Mouse (Mus musculus) G1E (cell line): ENCODE measurements at regions not wholly inside any gene's neighbourhood (a gene's known extent, or its start where the extent isn't known, plus 50 kb on each side); places are given as distances from the start of the nearest gene placed in this dataset.

Experiments
- ATAC-seq: 2 replicates; pipeline ENCODE4 v1.8.0; 2016; ENCODE audit warnings: mild to moderate bottlenecking; ENCODE audit not compliant: insufficient number of reproducible peaks, poor library complexity, low FRiP score, severe bottlenecking; ENCODE audit errors: extremely low read depth
- DNase-seq: peaks from one replicate; pipeline ENCODE4 v3.0.0; 2012; ENCODE audit warnings: low spot score
- H3K27me3 ChIP-seq: 2 replicates; pipeline ENCODE4 v1.6.1; 2012; ENCODE audit warnings: mild to moderate bottlenecking, low read length, inconsistent platforms; ENCODE audit not compliant: insufficient read depth
- H3K36me3 ChIP-seq: replicated peaks from 2 replicates; pipeline ENCODE3; 2012; ENCODE audit warnings: mild to moderate bottlenecking, inconsistent platforms
- H3K4me1 ChIP-seq: 2 replicates; pipeline ENCODE4 v1.6.1; 2012; ENCODE audit warnings: low read depth, low read length, inconsistent platforms, mixed read lengths; ENCODE audit not compliant: insufficient read depth
- H3K4me3 ChIP-seq: 2 replicates; pipeline ENCODE4 v1.5.1; 2012; ENCODE audit warnings: low read depth, mild to moderate bottlenecking, inconsistent platforms, low read length, moderate library complexity, mixed read lengths
- H3K9me3 ChIP-seq: replicated peaks from 2 replicates; pipeline ENCODE4 v1.6.1; 2012; ENCODE audit warnings: inconsistent platforms
- CTCF ChIP-seq: IDR thresholded peaks from 2 replicates; pipeline ENCODE4 v1.5.1; 2012; ENCODE audit warnings: low read depth, low read length, inconsistent platforms, mixed read lengths
- GATA1 ChIP-seq: IDR thresholded peaks from 2 replicates; pipeline ENCODE4 v1.6.1; 2012; ENCODE audit warnings: borderline replicate concordance, low read length, inconsistent platforms, mixed read lengths
- GATA2 ChIP-seq: IDR thresholded peaks from 2 replicates; pipeline ENCODE4 v1.6.1; 2012; ENCODE audit warnings: low read depth, low read length, inconsistent platforms, borderline replicate concordance
- POLR2AphosphoS5 ChIP-seq: IDR thresholded peaks from 2 replicates; pipeline ENCODE4 v1.6.1; 2012; ENCODE audit warnings: low read depth, low read length, inconsistent platforms; ENCODE audit not compliant: insufficient replicate concordance
- TAL1 ChIP-seq: conservative IDR thresholded peaks from 2 replicates; pipeline ENCODE4 v1.6.1; 2012; ENCODE audit warnings: low read depth, low read length, inconsistent platforms, mixed read lengths

DNA sequence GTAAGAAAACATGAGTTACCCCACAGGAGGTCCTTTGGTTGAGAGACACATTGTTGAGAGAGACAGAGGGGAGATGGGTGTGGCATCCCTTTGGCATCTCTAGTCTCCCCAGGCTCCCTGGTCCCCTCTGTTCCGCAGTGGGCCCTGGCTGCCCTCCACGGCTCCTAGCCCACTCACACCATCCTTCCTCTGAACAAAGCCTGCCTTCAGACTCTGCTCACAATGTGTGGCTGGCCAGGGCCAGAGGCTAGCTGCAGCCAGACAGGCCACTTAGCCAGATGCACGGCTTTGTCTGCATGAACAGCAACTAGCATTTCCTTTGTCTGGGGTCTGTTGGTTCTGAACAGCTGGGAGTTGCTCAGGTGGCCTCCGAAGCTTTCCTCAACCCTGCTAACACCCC, 110.7 kb upstream of the Lgalsl start:
- Histone ChIP-seq H3K36me3 (no peaks in the 10 kb centered on the region), H3K4me3 (no peak overlapping the region), H3K4me1 (no peaks in the 10 kb centered on the region), H3K27me3 (peaks cover 5% of the 10 kb centered on the region), H3K9me3 (no peaks in the 10 kb centered on the region)
- ATAC-seq (no peak), DNase-seq (no peak)
- TF ChIP-seq TAL1 (no peak), GATA1 (no peak), GATA2 (no peak), POLR2AphosphoS5 (no peak), CTCF (no peak)

DNA sequence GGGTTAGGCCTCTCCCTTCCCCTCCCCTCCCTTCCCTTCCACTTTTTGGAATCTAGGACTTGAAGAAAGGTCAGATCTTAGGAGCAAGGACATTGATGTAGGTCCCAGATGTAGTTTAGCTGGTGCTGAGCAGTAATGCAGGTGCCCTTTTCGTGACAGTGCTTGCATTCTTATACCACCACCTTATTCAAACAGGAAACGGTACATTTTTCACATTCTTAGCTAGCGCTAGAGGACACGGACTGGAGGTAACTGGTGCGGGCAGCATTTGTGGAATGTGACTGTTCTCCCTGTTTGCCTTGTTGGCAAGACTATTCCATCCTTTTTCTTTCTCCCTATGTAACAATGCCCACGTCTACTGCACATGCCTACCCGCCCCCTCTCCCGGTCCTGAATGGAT, 124.7 kb upstream of the Lgalsl start:
- Histone ChIP-seq H3K27me3 (peaks cover 3% of the 10 kb centered on the region), H3K36me3 (no peaks in the 10 kb centered on the region), H3K4me3 (no peak overlapping the region), H3K9me3 (no peaks in the 10 kb centered on the region), H3K4me1 (no peaks in the 10 kb centered on the region)
- ATAC-seq (no peak), DNase-seq (no peak)
- TF ChIP-seq GATA1 = no peak
- no peak for TF ChIP-seq GATA2
- TF ChIP-seq CTCF = no peak
- TF ChIP-seq TAL1 = no peak
- TF ChIP-seq POLR2AphosphoS5 = no peak

DNA sequence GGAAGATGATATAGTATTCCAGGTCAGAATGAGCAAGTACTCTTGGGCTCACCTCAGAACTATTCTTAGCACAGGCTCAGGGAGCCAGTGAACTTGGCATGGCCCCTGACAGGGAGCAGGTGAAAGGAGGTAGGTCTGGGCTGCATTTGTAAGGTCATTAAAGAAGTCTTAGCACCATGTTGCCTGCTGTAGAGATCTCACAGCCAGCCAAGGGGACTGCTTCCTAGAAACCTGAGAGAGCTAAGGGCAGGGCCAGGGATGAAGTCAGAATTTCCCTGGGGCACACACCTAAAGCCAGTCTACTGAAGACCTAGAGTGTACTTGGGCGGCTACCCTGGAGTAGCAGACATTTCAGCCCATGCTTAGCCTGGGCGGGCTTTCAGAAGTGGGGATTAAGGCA, 126.9 kb upstream of the Lgalsl start:
- no peak for DNase-seq
- no peak for ATAC-seq
- Histone ChIP-seq H3K9me3 (no peaks in the 10 kb centered on the region), H3K4me1 (no peaks in the 10 kb centered on the region), H3K4me3 (no peak overlapping the region), H3K27me3 (peaks cover 3% of the 10 kb centered on the region), H3K36me3 (no peaks in the 10 kb centered on the region)
- TF ChIP-seq GATA1 (no peak), GATA2 (no peak), POLR2AphosphoS5 (no peak), TAL1 (no peak), CTCF (no peak)

DNA sequence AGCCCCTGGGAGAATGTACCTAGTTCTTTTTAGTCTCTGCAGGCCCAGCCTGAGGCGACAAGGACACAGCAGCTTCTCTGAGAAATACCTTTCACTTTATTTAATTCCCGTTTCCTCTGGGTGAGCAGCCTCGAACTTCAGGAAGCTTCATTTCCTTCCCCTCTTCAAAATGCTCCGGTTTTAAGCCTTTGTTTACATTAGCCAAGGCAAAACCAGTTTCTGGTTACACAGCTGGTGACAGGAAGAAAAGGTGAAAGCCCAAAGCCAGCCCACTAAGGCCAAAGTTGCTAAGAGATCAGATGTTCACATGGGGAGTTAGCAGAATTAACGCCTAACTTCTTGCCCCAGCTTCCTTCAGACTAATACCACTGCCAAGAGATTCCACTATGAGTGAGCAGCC, 127.4 kb upstream of the Lgalsl start:
- ATAC-seq = no peak
- Histone ChIP-seq H3K4me3 (no peak overlapping the region), H3K9me3 (no peaks in the 10 kb centered on the region), H3K27me3 (peaks cover 3% of the 10 kb centered on the region), H3K36me3 (no peaks in the 10 kb centered on the region), H3K4me1 (no peaks in the 10 kb centered on the region)
- no peak for DNase-seq
- TF ChIP-seq TAL1 = no peak
- no peak for TF ChIP-seq GATA1
- TF ChIP-seq POLR2AphosphoS5 = no peak
- TF ChIP-seq CTCF = no peak
- no peak for TF ChIP-seq GATA2

DNA sequence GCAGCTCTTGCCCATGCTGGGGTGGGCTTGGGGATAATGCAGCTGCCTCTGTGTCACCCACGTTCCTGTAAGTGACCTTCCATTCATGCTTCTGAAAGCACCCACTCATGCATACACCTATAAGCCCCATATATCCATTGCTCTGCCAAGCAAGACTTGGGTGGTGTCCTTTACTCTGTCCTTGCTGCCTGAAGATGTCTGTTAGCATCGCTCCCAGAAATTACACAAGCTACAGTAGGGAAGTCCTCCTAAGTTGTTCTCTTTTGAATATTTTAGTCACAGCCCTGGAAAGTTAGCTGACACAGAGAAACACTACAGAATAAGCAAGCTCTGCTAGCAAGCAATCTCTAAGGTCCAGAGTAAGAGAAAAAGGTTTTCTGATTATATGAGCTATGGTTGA, 129.2 kb upstream of the Lgalsl start:
- no peak overlapping the region for H3K4me3 ChIP-seq
- TF ChIP-seq GATA2 (no peak), TAL1 (no peak), GATA1 (no peak), POLR2AphosphoS5 (no peak), CTCF (no peak)
- H3K27me3 ChIP-seq = peaks cover 6% of the 10 kb centered on the region
- no peak for DNase-seq
- no peaks in the 10 kb centered on the region for H3K9me3 ChIP-seq
- ATAC-seq = no peak
- no peaks in the 10 kb centered on the region for H3K36me3 ChIP-seq
- no peaks in the 10 kb centered on the region for H3K4me1 ChIP-seq

DNA sequence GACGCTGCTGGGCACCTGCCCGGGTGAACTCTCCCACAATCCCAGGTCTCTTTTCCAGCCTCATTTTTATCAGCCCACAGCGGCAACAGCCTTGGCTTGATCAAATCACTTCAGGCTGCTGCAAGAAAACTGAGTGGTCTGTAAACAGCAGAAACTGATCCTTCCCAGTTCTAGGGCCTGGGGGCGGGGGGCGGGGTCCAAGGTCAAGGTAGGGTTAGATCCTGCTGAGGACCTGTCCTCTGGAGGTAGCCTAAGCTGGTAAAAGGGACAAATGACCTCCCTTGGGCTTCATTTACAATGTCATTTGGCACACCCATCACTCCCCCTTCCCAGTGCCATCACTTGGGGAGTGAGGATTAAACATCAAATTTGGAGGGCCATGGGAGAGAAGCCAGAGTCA, 129.9 kb upstream of the Lgalsl start:
- no peaks in the 10 kb centered on the region for H3K36me3 ChIP-seq
- no peak overlapping the region for H3K4me3 ChIP-seq
- H3K27me3 ChIP-seq = peaks cover 6% of the 10 kb centered on the region
- TF ChIP-seq GATA1 (no peak), GATA2 (no peak)
- ATAC-seq (no peak), DNase-seq (no peak)
- no peaks in the 10 kb centered on the region for H3K9me3 ChIP-seq
- H3K4me1 ChIP-seq = no peaks in the 10 kb centered on the region

DNA sequence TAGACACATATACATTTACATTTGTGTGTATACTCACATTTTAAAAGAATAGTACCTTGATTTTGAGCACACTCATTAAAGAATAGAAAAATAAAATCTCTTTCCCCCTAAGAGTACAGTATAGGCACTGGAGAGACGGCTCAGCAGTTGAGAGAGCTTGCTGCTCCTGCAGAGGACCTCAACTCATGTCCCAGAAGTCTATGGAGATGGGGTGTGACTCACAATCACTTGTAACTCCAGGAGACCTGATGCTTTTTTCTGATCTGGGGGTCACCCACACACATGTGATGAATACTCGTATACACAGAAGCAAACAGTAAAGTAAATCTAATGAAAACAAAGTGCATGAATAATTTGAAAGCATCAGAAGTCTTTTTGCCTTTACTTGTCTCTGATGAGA, 129.5 kb upstream of the Peli1 start:
- Histone ChIP-seq H3K4me1 (no peaks in the 10 kb centered on the region), H3K36me3 (no peaks in the 10 kb centered on the region), H3K27me3 (peaks cover 6% of the 10 kb centered on the region), H3K9me3 (no peaks in the 10 kb centered on the region), H3K4me3 (no peak overlapping the region)
- ATAC-seq (no peak), DNase-seq (no peak)
- TF ChIP-seq CTCF = no peak
- TF ChIP-seq GATA2 = no peak
- TF ChIP-seq TAL1 = no peak
- no peak for TF ChIP-seq GATA1
- no peak for TF ChIP-seq POLR2AphosphoS5
